Mouse (Mus musculus): ENCODE results near the gene Adgrv1. TPM values are rescaled to one million over a fixed set of nuclear protein-coding genes. Genes with fewer than 3 reads are reported as not detected.
A peak's percentile ranks its signal among the peaks of the same experiment; 100 is the strongest.

Gene Adgrv1
- polyA plus RNA-seq, 1 experiment from 2014 or later: 30.3 TPM

GRCm38 (mm10) chr13:81441412-81441811 is 191.5 kb downstream of the Adgrv1 start:
- H3K27me3 ChIP-seq (ENCODE audit: poor library complexity, severe bottlenecking): no peaks in the 10 kb centered on the region
- WGBS: 89% methylated on average over 3 of the region's 3 CpGs
- no peak overlapping the region for H3K4me3 ChIP-seq
- H3K4me1 ChIP-seq: no peaks in the 10 kb centered on the region
- no peak for DNase-seq (ENCODE audit: extremely low spot score, low spot score)
- no peaks in the 10 kb centered on the region for H3K9me3 ChIP-seq
- H3K36me3 ChIP-seq (replicated peaks): peaks cover 62% of the 10 kb centered on the region
- no peak overlapping the region for H3K27ac ChIP-seq

GRCm38 (mm10) chr13:81439390-81440025 is 193.4 kb downstream of the Adgrv1 start:
- H3K9me3 ChIP-seq: no peaks in the 10 kb centered on the region
- H3K27me3 ChIP-seq (ENCODE audit: poor library complexity, severe bottlenecking): no peaks in the 10 kb centered on the region
- WGBS: 55% methylated on average over 12 of the region's 12 CpGs
- H3K4me1 ChIP-seq: no peaks in the 10 kb centered on the region
- H3K27ac ChIP-seq: no peak overlapping the region
- DNase-seq (ENCODE audit: extremely low spot score, low spot score): peak; percentile 58
- H3K4me3 ChIP-seq: no peak overlapping the region
- H3K36me3 ChIP-seq (replicated peaks): peaks cover 59% of the 10 kb centered on the region

GRCm38 (mm10) chr13:81437088-81437487 is 195.9 kb downstream of the Adgrv1 start:
- 81% methylated on average over 8 of the region's 8 CpGs for WGBS
- peaks cover 68% of the 10 kb centered on the region for H3K36me3 ChIP-seq (replicated peaks)

GRCm38 (mm10) chr13:81426896-81427755 is 205.8 kb downstream of the Adgrv1 start:
- H3K4me1 ChIP-seq: 0 out of 2 replicates have a peak, but pooled peaks cover 3% of the 10 kb centered on the region
- H3K9me3 ChIP-seq: no peaks in the 10 kb centered on the region
- no peak overlapping the region for H3K27ac ChIP-seq
- DNase-seq (ENCODE audit: extremely low spot score, low spot score): peak; percentile 48
- no peaks in the 10 kb centered on the region for H3K27me3 ChIP-seq (ENCODE audit: poor library complexity, severe bottlenecking)
- H3K4me3 ChIP-seq: no peak overlapping the region
- WGBS: 75% methylated on average over 15 of the region's 15 CpGs
- peaks cover 43% of the 10 kb centered on the region for H3K36me3 ChIP-seq (replicated peaks)

More at GRCm38 (mm10) chr13:81437088-81437487, 195.9 kb downstream of the Adgrv1 start:
- Histone ChIP-seq H3K4me3 (no peak overlapping the region), H3K27ac (no peak overlapping the region), H3K4me1 (no peaks in the 10 kb centered on the region), H3K9me3 (no peaks in the 10 kb centered on the region), H3K27me3 (ENCODE audit: poor library complexity, severe bottlenecking) (no peaks in the 10 kb centered on the region)
- DNase-seq (ENCODE audit: extremely low spot score, low spot score): no peak

- H3K36me3 ChIP-seq (replicated peaks): peaks cover 36% of the 10 kb centered on the region
- DNase-seq (ENCODE audit: extremely low spot score, low spot score): no peak
- WGBS: 72% methylated on average over 6 of the region's 6 CpGs
- no peaks in the 10 kb centered on the region for H3K27me3 ChIP-seq (ENCODE audit: poor library complexity, severe bottlenecking)
- no peak overlapping the region for H3K27ac ChIP-seq
- H3K9me3 ChIP-seq: no peaks in the 10 kb centered on the region
- 0 out of 2 replicates have a peak, but pooled peaks cover 3% of the 10 kb centered on the region for H3K4me1 ChIP-seq
- H3K4me3 ChIP-seq: no peak overlapping the region
Observed at GRCm38 (mm10) chr13:81425111-81425510, 207.8 kb downstream of the Adgrv1 start.

GRCm38 (mm10) chr13:81424002-81424401 is 209.0 kb downstream of the Adgrv1 start:
- WGBS: 59% methylated on average over 4 of the region's 4 CpGs
- DNase-seq (ENCODE audit: extremely low spot score, low spot score): no peak
- no peaks in the 10 kb centered on the region for H3K9me3 ChIP-seq
- H3K27ac ChIP-seq: no peak overlapping the region
- no peaks in the 10 kb centered on the region for H3K27me3 ChIP-seq (ENCODE audit: poor library complexity, severe bottlenecking)
- 0 out of 2 replicates have a peak, but pooled peaks cover 3% of the 10 kb centered on the region for H3K4me1 ChIP-seq
- peaks cover 45% of the 10 kb centered on the region for H3K36me3 ChIP-seq (replicated peaks)
- no peak overlapping the region for H3K4me3 ChIP-seq

GRCm38 (mm10) chr13:81407881-81408460 is 225.0 kb downstream of the Adgrv1 start:
- WGBS: 81% methylated on average over 1 of the region's 1 CpGs
- H3K27me3 ChIP-seq (ENCODE audit: poor library complexity, severe bottlenecking): no peaks in the 10 kb centered on the region
- no peaks in the 10 kb centered on the region for H3K9me3 ChIP-seq
- no peak overlapping the region for H3K4me3 ChIP-seq
- no peak for DNase-seq (ENCODE audit: extremely low spot score, low spot score)
- no peak overlapping the region for H3K27ac ChIP-seq
- H3K4me1 ChIP-seq: no peaks in the 10 kb centered on the region
- peaks cover 49% of the 10 kb centered on the region for H3K36me3 ChIP-seq (replicated peaks)

- WGBS: 94% methylated on average over 3 of the region's 3 CpGs
- peaks cover 21% of the 10 kb centered on the region for H3K36me3 ChIP-seq (replicated peaks)
- no peak for DNase-seq (ENCODE audit: extremely low spot score, low spot score)
Observed at GRCm38 (mm10) chr13:81402826-81403225, 230.1 kb downstream of the Adgrv1 start.

GRCm38 (mm10) chr13:81402191-81402590 is 230.8 kb downstream of the Adgrv1 start:
- Histone ChIP-seq H3K4me3 (no peak overlapping the region), H3K27ac (no peak overlapping the region), H3K4me1 (no peaks in the 10 kb centered on the region), H3K36me3 (replicated peaks) (peaks cover 20% of the 10 kb centered on the region), H3K9me3 (no peaks in the 10 kb centered on the region), H3K27me3 (ENCODE audit: poor library complexity, severe bottlenecking) (no peaks in the 10 kb centered on the region)
- WGBS: 75% methylated on average over 2 of the region's 2 CpGs
- no peak for DNase-seq (ENCODE audit: extremely low spot score, low spot score)

More at GRCm38 (mm10) chr13:81402826-81403225, 230.1 kb downstream of the Adgrv1 start:
- Histone ChIP-seq H3K4me3 (no peak overlapping the region), H3K27me3 (ENCODE audit: poor library complexity, severe bottlenecking) (no peaks in the 10 kb centered on the region), H3K27ac (no peak overlapping the region), H3K9me3 (no peaks in the 10 kb centered on the region), H3K4me1 (no peaks in the 10 kb centered on the region)

GRCm38 (mm10) chr13:81401742-81402141 is 231.2 kb downstream of the Adgrv1 start:
- DNase-seq (ENCODE audit: extremely low spot score, low spot score): no peak
- 98% methylated on average over 1 of the region's 1 CpGs for WGBS
- H3K36me3 ChIP-seq (replicated peaks): peaks cover 24% of the 10 kb centered on the region
- no peak overlapping the region for H3K4me3 ChIP-seq
- H3K27me3 ChIP-seq (ENCODE audit: poor library complexity, severe bottlenecking): no peaks in the 10 kb centered on the region
- H3K27ac ChIP-seq: no peak overlapping the region
- H3K9me3 ChIP-seq: no peaks in the 10 kb centered on the region
- H3K4me1 ChIP-seq: no peaks in the 10 kb centered on the region

GRCm38 (mm10) chr13:81385597-81386362 is 247.2 kb downstream of the Adgrv1 start:
- Histone ChIP-seq H3K9me3 (no peaks in the 10 kb centered on the region), H3K27ac (no peak overlapping the region), H3K36me3 (replicated peaks) (peaks cover 20% of the 10 kb centered on the region), H3K27me3 (ENCODE audit: poor library complexity, severe bottlenecking) (no peaks in the 10 kb centered on the region), H3K4me3 (no peak overlapping the region), H3K4me1 (no peaks in the 10 kb centered on the region)
- 92% methylated on average over 4 of the region's 4 CpGs for WGBS
- no peak for DNase-seq (ENCODE audit: extremely low spot score, low spot score)

- 91% methylated on average over 4 of the region's 4 CpGs for WGBS
- Histone ChIP-seq H3K9me3 (no peaks in the 10 kb centered on the region), H3K4me1 (no peaks in the 10 kb centered on the region), H3K27me3 (ENCODE audit: poor library complexity, severe bottlenecking) (no peaks in the 10 kb centered on the region), H3K36me3 (replicated peaks) (peaks cover 16% of the 10 kb centered on the region), H3K27ac (no peak overlapping the region), H3K4me3 (no peak overlapping the region)
- no peak for DNase-seq (ENCODE audit: extremely low spot score, low spot score)
Observed at GRCm38 (mm10) chr13:81381835-81382234, 251.1 kb downstream of the Adgrv1 start.
